Mouse (Mus musculus) midbrain, postnatal 0 days (tissue): ENCODE results near the gene Mtx3. TPM values are rescaled to one million over a fixed set of nuclear protein-coding genes. Genes with fewer than 3 reads are reported as not detected.
A peak's percentile ranks its signal among the peaks of the same experiment; 100 is the strongest.

Source experiments
- ATAC-seq: fragments of 200-750 bp; cut with Nextera tagmentation; 2 replicates; pipeline ENCODE4 v1.8.0; 2017; ENCODE audit warnings: moderate number of reproducible peaks, mild to moderate bottlenecking, moderate TSS enrichment, moderate library complexity; ENCODE audit not compliant: low FRiP score
- DNase-seq: peaks from one replicate; pipeline ENCODE4 v3.0.0-alpha.2; 2015; ENCODE audit warnings: low spot score
- H3K27ac ChIP-seq: fragments of 300-500 bp; sonication (generic); 2 replicates; pipeline ENCODE4 v1.5.1; 2014; ENCODE audit warnings: low read depth, mild to moderate bottlenecking, low read length, mixed read lengths
- H3K27me3 ChIP-seq: fragments of 300-500 bp; sonication (generic); 2 replicates; pipeline ENCODE4 v1.6.1; 2014; ENCODE audit warnings: low read length, control low read depth, mixed read lengths; ENCODE audit not compliant: insufficient read depth
- H3K36me3 ChIP-seq: fragments of 300-500 bp; sonication (generic); 2 replicates; pipeline ENCODE4 v1.6.1; 2014; ENCODE audit warnings: low read length, control low read depth, mixed read lengths; ENCODE audit not compliant: insufficient read depth
- H3K4me1 ChIP-seq: fragments of 300-500 bp; sonication (generic); 2 replicates; pipeline ENCODE4 v1.6.1; 2014; ENCODE audit warnings: mild to moderate bottlenecking, control low read depth, antibody characterized with exemption, low read length, mixed read lengths; ENCODE audit not compliant: insufficient read depth
- H3K4me2 ChIP-seq: fragments of 300-500 bp; sonication (generic); 2 replicates; pipeline ENCODE4 v1.6.1; 2014; ENCODE audit warnings: low read depth, mild to moderate bottlenecking, low read length, mixed read lengths; ENCODE audit not compliant: poor library complexity, severe bottlenecking
- H3K4me3 ChIP-seq: fragments of 300-500 bp; sonication (generic); 2 replicates; pipeline ENCODE4 v1.5.1; 2014; ENCODE audit warnings: low read depth, mild to moderate bottlenecking, low read length, moderate library complexity
- H3K9ac ChIP-seq: fragments of 300-500 bp; sonication (generic); replicated peaks from 2 replicates; pipeline ENCODE4 v1.6.1; 2014; ENCODE audit warnings: mild to moderate bottlenecking, low read length, moderate library complexity, mixed read lengths; ENCODE audit not compliant: poor library complexity, severe bottlenecking
- H3K9me3 ChIP-seq: fragments of 300-500 bp; sonication (generic); 2 replicates; pipeline ENCODE4 v1.6.1; 2016; ENCODE audit warnings: low read length, control low read depth
- CTCF ChIP-seq: IDR thresholded peaks from 2 replicates; pipeline ENCODE4 v1.5.1; 2016; ENCODE audit warnings: antibody characterized with exemption, mild to moderate bottlenecking
- WGBS: fragments of 180-500 bp; shearing (Covaris S2); extraction: QIAGEN DNeasy Blood & Tissue Kit; methylation state at CpG from one replicate; pipeline ENCODE4 v1.1.7; 2014; 5-methylcytosine and 5-hydroxymethylcytosine counted together
- polyA plus RNA-seq: library from polyadenylated mRNA; unstranded; fragments of >200 nt; fragmentation: Nextera tagmentation; extraction: Ambion mirVana; gene quantifications from 2 replicates; pipeline ENCODE4 v1.2.1, GENCODE M21; 2015
- total RNA-seq: library from RNA; depleted of rRNA; stranded (reverse); fragments of >200 nt; gene quantifications from 2 replicates; pipeline ENCODE4 v1.2.3, GENCODE M21; 2014; rRNA removed

Mtx3 gene
- total and polyA plus RNA-seq, 2 experiments from 2014 or later = 3.8 to 26.9 TPM

DNA sequence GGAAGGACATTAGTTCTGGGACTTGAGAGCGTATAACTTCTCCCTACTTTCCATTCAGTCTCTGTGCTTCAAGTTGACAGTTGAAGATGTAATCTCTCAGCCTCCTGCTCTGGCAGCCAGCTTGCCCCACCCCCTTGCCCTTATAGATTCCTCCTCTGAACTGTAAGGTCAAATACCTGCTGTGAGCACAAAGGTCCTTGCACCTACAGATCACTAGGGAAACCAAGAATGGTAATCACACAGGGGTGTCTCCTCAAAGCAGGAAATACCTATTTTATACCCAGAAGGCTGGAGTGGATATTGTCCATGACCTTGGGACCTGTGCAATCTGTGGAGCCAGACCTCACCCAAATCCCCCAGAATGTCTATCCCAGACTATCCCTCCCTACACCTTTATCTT is 40.4 kb downstream of the Mtx3 start:
- ATAC-seq (no peak), DNase-seq (no peak)
- Histone ChIP-seq H3K27ac (no peak overlapping the region), H3K4me2 (no peak overlapping the region), H3K36me3 (no peaks in the 10 kb centered on the region), H3K9me3 (no peaks in the 10 kb centered on the region), H3K4me3 (no peak overlapping the region), H3K9ac (no peak overlapping the region), H3K27me3 (no peaks in the 10 kb centered on the region), H3K4me1 (no peaks in the 10 kb centered on the region)
- 67% methylated on average over 1 of the region's 1 CpGs for WGBS
- no peak for TF ChIP-seq CTCF

GRCm38 (mm10) chr13:92899087-92899486 is 54.5 kb downstream of the Mtx3 start:
- no peak for DNase-seq
- 89% methylated on average over 6 of the region's 6 CpGs for WGBS

GRCm38 (mm10) chr13:92903291-92903690 is 58.7 kb downstream of the Mtx3 start:
- no peak overlapping the region for H3K9ac ChIP-seq
- 55% methylated on average over 4 of the region's 4 CpGs for WGBS
- no peaks in the 10 kb centered on the region for H3K36me3 ChIP-seq
- no peak overlapping the region for H3K27ac ChIP-seq
- DNase-seq (no peak), ATAC-seq (no peak)
- no peak overlapping the region for H3K4me3 ChIP-seq
- no peaks in the 10 kb centered on the region for H3K27me3 ChIP-seq
- no peak overlapping the region for H3K4me2 ChIP-seq
- no peaks in the 10 kb centered on the region for H3K9me3 ChIP-seq
- no peaks in the 10 kb centered on the region for H3K4me1 ChIP-seq
- TF ChIP-seq CTCF = no peak

More at GRCm38 (mm10) chr13:92899087-92899486, 54.5 kb downstream of the Mtx3 start:
- no peak overlapping the region for H3K4me2 ChIP-seq
- H3K27ac ChIP-seq = no peak overlapping the region
- H3K4me1 ChIP-seq = no peaks in the 10 kb centered on the region
- H3K27me3 ChIP-seq = no peaks in the 10 kb centered on the region
- H3K9me3 ChIP-seq = no peaks in the 10 kb centered on the region
- H3K4me3 ChIP-seq = no peak overlapping the region
- H3K36me3 ChIP-seq = no peaks in the 10 kb centered on the region
- ATAC-seq = no peak
- TF ChIP-seq CTCF = no peak
- no peak overlapping the region for H3K9ac ChIP-seq

GRCm38 (mm10) chr13:92905944-92906343 is 61.4 kb downstream of the Mtx3 start:
- Histone ChIP-seq H3K4me3 (no peak overlapping the region), H3K9me3 (no peaks in the 10 kb centered on the region), H3K4me1 (no peaks in the 10 kb centered on the region), H3K27ac (no peak overlapping the region), H3K4me2 (no peak overlapping the region), H3K36me3 (no peaks in the 10 kb centered on the region), H3K9ac (no peak overlapping the region), H3K27me3 (no peaks in the 10 kb centered on the region)
- WGBS = 84% methylated on average over 5 of the region's 5 CpGs
- ATAC-seq (no peak), DNase-seq (peak; percentile 12)
- TF ChIP-seq CTCF = no peak

DNA sequence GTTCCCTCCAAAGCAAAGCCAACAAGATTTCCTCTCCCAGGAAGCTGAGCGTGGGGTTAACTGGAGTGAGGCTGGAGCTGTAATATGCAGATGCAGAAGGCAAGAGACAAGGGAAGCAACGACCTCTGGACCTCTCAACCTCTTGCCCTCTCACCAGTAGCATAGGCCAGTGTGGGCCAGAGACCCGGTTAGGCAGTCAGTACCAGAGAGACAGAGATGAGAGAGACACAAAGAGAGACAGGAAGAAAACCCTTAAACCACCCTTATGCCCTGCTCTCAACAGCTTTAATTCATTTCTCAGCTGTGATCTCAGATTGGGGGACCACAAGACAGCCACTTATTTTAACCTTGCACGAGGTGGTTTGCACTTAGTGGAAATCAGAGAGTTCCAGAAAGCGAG is 62.8 kb downstream of the Mtx3 start:
- no peaks in the 10 kb centered on the region for H3K9me3 ChIP-seq
- no peaks in the 10 kb centered on the region for H3K36me3 ChIP-seq
- no peaks in the 10 kb centered on the region for H3K4me1 ChIP-seq
- H3K4me2 ChIP-seq = no peak overlapping the region
- DNase-seq = no peak
- H3K9ac ChIP-seq = no peak overlapping the region
- WGBS = 53% methylated on average over 5 of the region's 5 CpGs
- no peak for TF ChIP-seq CTCF
- H3K27me3 ChIP-seq = no peaks in the 10 kb centered on the region
- ATAC-seq = no peak
- H3K27ac ChIP-seq = no peak overlapping the region
- no peak overlapping the region for H3K4me3 ChIP-seq

Other genes with a start within 250 kb of the Mtx3 start
- 38.4 and 40.7 TPM in 2 replicates for gene Serinc5, start 233.7 kb upstream of the Mtx3 start, total RNA-seq
- gene Serinc5, start 233.7 kb upstream of the Mtx3 start, polyA plus RNA-seq = 12.8 and 13.5 TPM in 2 replicates
- gene Thbs4, start 49.9 kb upstream of the Mtx3 start, total RNA-seq = 0.93 and 0.94 TPM in 2 replicates
- 1.5 and 1.7 TPM in 2 replicates for gene Thbs4, start 49.9 kb upstream of the Mtx3 start, polyA plus RNA-seq